Mouse (Mus musculus) heart, postnatal 0 days (tissue): ENCODE measurements around the gene Zfhx3. TPM values are rescaled to one million over a fixed set of nuclear protein-coding genes. Genes with fewer than 3 reads are reported as not detected.
A peak's percentile ranks its signal among the peaks of the same experiment; 100 is the strongest.

Source experiments
- ATAC-seq: fragments of 200-750 bp; cut with Nextera tagmentation; 2 replicates; pipeline ENCODE4 v1.8.0; 2017; ENCODE audit warnings: low read depth, moderate number of reproducible peaks, moderate library complexity; ENCODE audit not compliant: insufficient read depth
- DNase-seq: peaks from one replicate; pipeline ENCODE4 v3.0.0-alpha.2; 2016; ENCODE audit warnings: low spot score
- H3K27ac ChIP-seq: fragments of 300-500 bp; sonication (generic); 2 replicates; pipeline ENCODE4 v1.5.1; 2014; ENCODE audit warnings: low read depth, mild to moderate bottlenecking
- H3K27me3 ChIP-seq: fragments of 300-500 bp; sonication (generic); 2 replicates; pipeline ENCODE4 v1.6.1; 2014; ENCODE audit warnings: low read length, mixed read lengths; ENCODE audit not compliant: control insufficient read depth, insufficient read depth
- H3K36me3 ChIP-seq: fragments of 300-500 bp; sonication (generic); replicated peaks from 2 replicates; pipeline ENCODE4 v1.6.1; 2014; ENCODE audit warnings: low read length, mixed read lengths; ENCODE audit not compliant: control insufficient read depth, insufficient read depth
- H3K4me1 ChIP-seq: fragments of 300-500 bp; sonication (generic); 2 replicates; pipeline ENCODE4 v1.6.1; 2014; ENCODE audit warnings: antibody characterized with exemption; ENCODE audit not compliant: control insufficient read depth, insufficient read depth
- H3K4me2 ChIP-seq: fragments of 300-500 bp; sonication (generic); 2 replicates; pipeline ENCODE4 v1.6.1; 2014; ENCODE audit warnings: low read depth, mild to moderate bottlenecking, low read length, moderate library complexity
- H3K4me3 ChIP-seq: fragments of 300-500 bp; sonication (generic); 2 replicates; pipeline ENCODE4 v1.5.1; 2014; ENCODE audit warnings: low read depth, low read length
- H3K9ac ChIP-seq: fragments of 300-500 bp; sonication (generic); replicated peaks from 2 replicates; pipeline ENCODE4 v1.6.1; 2014; ENCODE audit warnings: low read depth, low read length, mixed read lengths
- H3K9me3 ChIP-seq: fragments of 300-500 bp; sonication (generic); replicated peaks from 2 replicates; pipeline ENCODE4 v1.6.1; 2016; ENCODE audit warnings: low read length; ENCODE audit not compliant: control insufficient read depth
- CTCF ChIP-seq: IDR thresholded peaks from 2 replicates; pipeline ENCODE4 v1.5.1; 2016; ENCODE audit warnings: antibody characterized with exemption, control low read depth, low read depth
- EP300 ChIP-seq: IDR thresholded peaks from 2 replicates; pipeline ENCODE4 v1.6.1; 2016; ENCODE audit warnings: antibody characterized with exemption, low read depth
- WGBS: fragments of 180-500 bp; shearing (Covaris S2); extraction: QIAGEN DNeasy Blood & Tissue Kit; methylation state at CpG from one replicate; pipeline ENCODE4 v1.1.7; 2014; 5-methylcytosine and 5-hydroxymethylcytosine counted together
- microRNA-seq: library from miRNA; unstranded; fragments of <30 nt; microRNA quantifications from one replicate; pipeline ENCODE4, GENCODE M21; 2016
- polyA plus RNA-seq: library from polyadenylated mRNA; unstranded; fragments of >200 nt; fragmentation: Nextera tagmentation; extraction: Ambion mirVana; gene quantifications from 2 replicates; pipeline ENCODE4 v1.2.1, GENCODE M21; 2015
- total RNA-seq: library from RNA; depleted of rRNA; stranded (reverse); fragments of >200 nt; gene quantifications from 2 replicates; pipeline ENCODE4 v1.2.3, GENCODE M21; 2014; ENCODE audit warnings: low replicate concordance

The Zfhx3 gene
- total and polyA plus RNA-seq, 2 experiments from 2014 or later: 2.0 to 2.5 TPM

DNA sequence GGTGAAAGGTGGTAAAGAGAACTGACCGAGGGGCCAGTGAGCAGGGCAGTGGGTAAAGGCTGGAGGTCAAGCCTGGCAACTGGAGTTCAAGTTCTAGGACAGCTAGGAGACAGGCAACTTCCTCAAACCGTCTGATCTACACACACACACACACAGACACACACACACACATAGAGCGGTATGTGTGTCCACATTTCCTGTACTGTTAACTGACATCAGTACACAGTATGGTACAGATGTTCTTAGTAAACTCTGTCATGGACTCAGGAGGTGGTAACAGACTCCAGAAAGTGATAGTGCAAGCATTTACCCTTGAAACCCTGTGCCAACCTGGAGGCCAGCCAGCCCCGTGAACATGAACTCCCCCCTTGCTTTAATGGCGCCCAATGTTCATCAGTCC, 1059.5 kb downstream of the Zfhx3 start:
- TF ChIP-seq CTCF (no peak), EP300 (no peak)
- H3K36me3 ChIP-seq: no peaks in the 10 kb centered on the region
- H3K9ac ChIP-seq: no peak overlapping the region
- H3K27ac ChIP-seq: no peak overlapping the region
- no peak overlapping the region for H3K4me2 ChIP-seq
- DNase-seq (no peak), ATAC-seq (no peak)
- H3K27me3 ChIP-seq: no peaks in the 10 kb centered on the region
- no peaks in the 10 kb centered on the region for H3K4me1 ChIP-seq
- WGBS: 79% methylated on average over 5 of the region's 5 CpGs
- H3K4me3 ChIP-seq: no peak overlapping the region
- H3K9me3 ChIP-seq: no peaks in the 10 kb centered on the region

DNA sequence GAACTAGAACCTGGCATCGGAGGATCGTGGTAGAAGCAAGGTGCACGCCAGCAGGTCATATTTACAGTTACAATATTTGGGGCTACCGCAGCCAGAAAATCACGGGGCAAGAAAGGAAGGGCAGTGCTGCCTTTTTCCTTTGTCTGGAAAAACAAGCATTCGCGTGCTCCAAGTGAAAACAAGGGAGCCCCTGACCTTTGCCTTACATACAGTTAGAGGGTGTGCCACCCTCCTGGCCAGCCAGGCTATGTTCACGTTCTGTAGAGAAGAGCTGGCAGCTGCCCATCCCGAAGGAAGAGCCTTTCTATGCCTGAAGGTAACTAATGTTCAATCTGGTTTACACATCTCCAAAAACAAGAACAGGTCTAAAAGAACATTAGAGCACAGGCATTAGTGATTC, 1064.5 kb downstream of the Zfhx3 start:
- DNase-seq (no peak), ATAC-seq (peak; percentile 64)
- 75% methylated on average over 9 of the region's 9 CpGs for WGBS
- Histone ChIP-seq H3K27ac (no peak overlapping the region), H3K4me2 (no peak overlapping the region), H3K4me1 (no peaks in the 10 kb centered on the region), H3K4me3 (no peak overlapping the region), H3K9ac (no peak overlapping the region), H3K9me3 (no peaks in the 10 kb centered on the region), H3K27me3 (no peaks in the 10 kb centered on the region), H3K36me3 (no peaks in the 10 kb centered on the region)
- no peak for TF ChIP-seq EP300
- no peak for TF ChIP-seq CTCF

Small RNA genes lying within 50 kb of the gene (microRNA-seq; reads per million reads assigned to microRNA genes)
- gene Mir3108: not detected
